Mouse (Mus musculus) CH12.LX (cell line): ENCODE results near the gene Macc1. TPM values are rescaled to one million over a fixed set of nuclear protein-coding genes. Genes with fewer than 3 reads are reported as not detected.

Experiments used
- DNase-seq: peaks from one replicate; pipeline ENCODE4 v3.0.0-alpha.2; 2013; ENCODE audit errors: extremely low read depth
- H3K27ac ChIP-seq: 2 replicates; pipeline ENCODE4 v1.5.1; 2012; ENCODE audit warnings: low read depth, mild to moderate bottlenecking, control low read depth, moderate library complexity; ENCODE audit not compliant: insufficient read depth
- H3K27me3 ChIP-seq: replicated peaks from 2 replicates; pipeline ENCODE3; 2012; ENCODE audit warnings: inconsistent platforms
- H3K36me3 ChIP-seq, 2 experiments: replicated peaks in 1 of 2; 2 replicates each; pipeline versions ENCODE3 to v1.6.1; 2012; ENCODE audit warnings: inconsistent platforms in 1 of 2, low read length in 1 of 2, mild to moderate bottlenecking in 1 of 2, mixed read lengths in 1 of 2, moderate library complexity in 1 of 2; ENCODE audit not compliant: control insufficient read depth in 1 of 2, insufficient read depth in 1 of 2
- H3K4me1 ChIP-seq, 2 experiments: 2 replicates each; pipeline ENCODE4 v1.6.1; 2012; ENCODE audit warnings: inconsistent platforms in 1 of 2, moderate library complexity in 1 of 2; ENCODE audit not compliant: insufficient read depth in 2 of 2, control insufficient read depth in 1 of 2
- H3K4me2 ChIP-seq: 2 replicates; pipeline ENCODE4 v1.6.1; 2012; ENCODE audit warnings: low read depth, mild to moderate bottlenecking, control low read depth; ENCODE audit not compliant: poor library complexity, insufficient read depth, severe bottlenecking
- H3K4me3 ChIP-seq, 3 experiments: fragments of 150-350 bp in 1 of 3; sonication (generic) in 1 of 3; replicated peaks in 1 of 3; 2 replicates each; pipeline versions ENCODE3 to v1.5.1; 2011 to 2012; ENCODE audit warnings: low read depth in 2 of 3, low read length in 2 of 3, mild to moderate bottlenecking in 2 of 3, moderate library complexity in 2 of 3, control low read depth in 1 of 3, improper control_type of control experiment in 1 of 3, inconsistent platforms in 1 of 3, mixed read lengths in 1 of 3; ENCODE audit not compliant: poor library complexity in 1 of 3
- H3K79me2 ChIP-seq: replicated peaks from 2 replicates; pipeline ENCODE4 v1.6.1; 2012; ENCODE audit warnings: mild to moderate bottlenecking, moderate library complexity; ENCODE audit not compliant: control insufficient read depth, poor library complexity, insufficient read depth, severe bottlenecking; ENCODE audit errors: extremely low read depth
- H3K9ac ChIP-seq: 2 replicates; pipeline ENCODE4 v1.6.1; 2012; ENCODE audit warnings: low read depth, mild to moderate bottlenecking, control low read depth, moderate library complexity; ENCODE audit not compliant: insufficient read depth
- H3K9me3 ChIP-seq: replicated peaks from 2 replicates; pipeline ENCODE3; 2012; ENCODE audit warnings: low read length, inconsistent platforms, mixed read lengths
- CHD2 ChIP-seq: IDR thresholded peaks from 2 replicates; pipeline ENCODE4 v1.6.1; 2011; ENCODE audit warnings: low read length, improper control_type of control experiment
- CTCF ChIP-seq, 2 experiments: IDR thresholded peaks in 1 of 2; conservative IDR thresholded peaks in 1 of 2; 2 replicates each; pipeline ENCODE4 v1.5.1; 2011 to 2012; ENCODE audit warnings: low read depth in 2 of 2, low read length in 2 of 2, improper control_type of control experiment in 1 of 2, inconsistent platforms in 1 of 2, mild to moderate bottlenecking in 1 of 2, moderate library complexity in 1 of 2
- E2F4 ChIP-seq: IDR thresholded peaks from 2 replicates; pipeline ENCODE4 v1.6.1; 2011; ENCODE audit warnings: low read depth, low read length, improper control_type of control experiment; ENCODE audit not compliant: insufficient replicate concordance
- ETS1 ChIP-seq: conservative IDR thresholded peaks from 2 replicates; pipeline ENCODE4 v1.6.1; 2012; ENCODE audit warnings: low read depth, mild to moderate bottlenecking, inconsistent platforms, low read length, improper control_type of control experiment, moderate library complexity
- JUND ChIP-seq: conservative IDR thresholded peaks from 2 replicates; pipeline ENCODE4 v1.6.1; 2011; ENCODE audit warnings: low read depth, low read length, improper control_type of control experiment
- KAT2A ChIP-seq: IDR thresholded peaks from 2 replicates; pipeline ENCODE4 v1.6.1; 2012; ENCODE audit warnings: low read length, improper control_type of control experiment, inconsistent platforms; ENCODE audit not compliant: insufficient replicate concordance
- MAZ ChIP-seq: IDR thresholded peaks from 2 replicates; pipeline ENCODE4 v1.6.1; 2012; ENCODE audit warnings: low read depth, mild to moderate bottlenecking, inconsistent platforms, low read length, improper control_type of control experiment, moderate library complexity
- MYC ChIP-seq: IDR thresholded peaks from 2 replicates; pipeline ENCODE4 v1.6.1; 2011; ENCODE audit warnings: low read depth, mild to moderate bottlenecking, improper control_type of control experiment, low read length
- NELFE ChIP-seq: IDR thresholded peaks from 2 replicates; pipeline ENCODE4 v1.6.1; 2011; ENCODE audit warnings: low read depth, low read length, improper control_type of control experiment
- NRF1 ChIP-seq: IDR thresholded peaks from 2 replicates; pipeline ENCODE4 v1.6.1; 2014; ENCODE audit warnings: low read depth, mild to moderate bottlenecking, inconsistent platforms, low read length, improper control_type of control experiment, moderate library complexity
- POLR2A ChIP-seq: IDR thresholded peaks from 2 replicates; pipeline ENCODE4 v1.6.1; 2011; ENCODE audit warnings: low read depth, mild to moderate bottlenecking, improper control_type of control experiment, low read length
- POLR2AphosphoS2 ChIP-seq: IDR thresholded peaks from 2 replicates; pipeline ENCODE4 v1.6.1; 2011; ENCODE audit warnings: low read depth, low read length, improper control_type of control experiment
- RAD21 ChIP-seq: IDR thresholded peaks from 2 replicates; pipeline ENCODE4 v1.6.1; 2011; ENCODE audit warnings: low read depth, mild to moderate bottlenecking, low read length, improper control_type of control experiment, moderate library complexity
- SMC3 ChIP-seq: IDR thresholded peaks from 2 replicates; pipeline ENCODE4 v1.6.1; 2011; ENCODE audit warnings: low read depth, low read length, improper control_type of control experiment
- UBTF ChIP-seq: IDR thresholded peaks from 2 replicates; pipeline ENCODE4 v1.6.1; 2012; ENCODE audit warnings: low read depth, mild to moderate bottlenecking, inconsistent platforms, low read length, improper control_type of control experiment, moderate library complexity
- USF1 ChIP-seq: IDR thresholded peaks from 2 replicates; pipeline ENCODE4 v1.6.1; 2014; ENCODE audit warnings: low read depth, mild to moderate bottlenecking, inconsistent platforms, low read length, improper control_type of control experiment
- USF2 ChIP-seq: conservative IDR thresholded peaks from 2 replicates; pipeline ENCODE4 v1.6.1; 2011; ENCODE audit warnings: low read depth, low read length, improper control_type of control experiment
- ZKSCAN1 ChIP-seq: IDR thresholded peaks from 2 replicates; pipeline ENCODE4 v1.6.1; 2012; ENCODE audit warnings: low read depth, inconsistent platforms, low read length, improper control_type of control experiment, borderline replicate concordance
- ZMIZ1 ChIP-seq: IDR thresholded peaks from 2 replicates; pipeline ENCODE4 v1.6.1; 2012; ENCODE audit warnings: low read depth, mild to moderate bottlenecking, inconsistent platforms, low read length, improper control_type of control experiment
- ZNF384 ChIP-seq: IDR thresholded peaks from 2 replicates; pipeline ENCODE4 v1.6.1; 2012; ENCODE audit warnings: low read depth, low read length, improper control_type of control experiment, inconsistent platforms
- dilution Hi-C: fragments of 300-500 bp; cut with MboI; formaldehyde crosslinking; loops from 2 replicates; pipeline ENCODE4 v1.14.3; 2020; ENCODE audit warnings: low sequenced_read_pairs; ENCODE audit not compliant: extremely low pct_unique_long_range_greater_than_20kb, extremely low pct_ligation_motif_present
- in situ Hi-C: fragments of 300-500 bp; cut with MboI; formaldehyde crosslinking; loops from 3 replicates; pipeline ENCODE4 v1.14.3; 2019; ENCODE audit warnings: low sequenced_read_pairs, low pct_ligation_motif_present, low pct_unique_long_range_greater_than_20kb, mixed read lengths
- polyA plus RNA-seq: library from polyadenylated mRNA; unstranded; fragments of >175 nt; gene quantifications from 2 replicates; pipeline ENCODE4 v1.2.1, GENCODE M21; 2012; ENCODE audit warnings: low read depth; ENCODE audit not compliant: insufficient read length
- total RNA-seq, 2 experiments: library from RNA; depleted of rRNA; stranded (reverse); fragments of 300-350 nt in 1 of 2; fragments of >200 nt in 1 of 2; gene quantifications; 2 replicates each; pipeline ENCODE4 v1.2.3; 2012 to 2014

The Macc1 gene
- total and polyA plus RNA-seq, 3 experiments = 0.04 to 0.19 (median 0.13) TPM

DNA sequence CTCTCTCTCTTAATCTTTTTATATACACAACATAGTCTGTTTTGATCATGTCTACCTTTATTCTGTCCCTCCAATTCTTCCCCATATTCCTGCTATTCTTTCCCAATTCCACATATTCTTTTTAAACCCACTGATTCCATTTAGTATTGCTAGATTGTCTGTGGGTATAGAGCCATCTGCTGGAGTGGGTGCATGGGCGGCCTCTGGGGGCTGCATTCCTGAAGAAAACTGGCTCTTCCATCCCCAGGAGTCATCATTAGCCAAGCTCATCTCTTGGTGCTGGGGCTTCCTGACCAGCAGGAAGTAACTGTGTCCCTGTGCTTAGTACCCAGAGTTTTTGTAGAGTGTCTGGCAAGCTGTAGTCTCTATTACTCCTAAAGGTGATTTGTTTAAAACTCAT, 42.1 kb upstream of the Macc1 start:
- H3K9ac ChIP-seq = no peak overlapping the region
- DNase-seq = no peak
- H3K4me3 ChIP-seq = no peak overlapping the region
- TF ChIP-seq KAT2A (no peak), ETS1 (no peak), NRF1 (no peak), JUND (no peak), E2F4 (no peak), UBTF (no peak), POLR2AphosphoS2 (no peak), CTCF (conservative IDR thresholded peaks at IDR 0.05 in 1 of 2, IDR thresholded peaks at IDR 0.05 in 1 of 2; ENCODE audit: low read depth in 2 of 2, low read length in 2 of 2) (no peak), MYC (no peak), NELFE (no peak), ZKSCAN1 (no peak), ZMIZ1 (no peak), ZNF384 (no peak), USF1 (no peak), USF2 (no peak), SMC3 (no peak), MAZ (no peak), RAD21 (no peak), CHD2 (no peak)
- peaks cover 2 to 6% of the 10 kb centered on the region in 2 experiments; a peak in 1 of 4 replicates for H3K4me1 ChIP-seq
- no peak overlapping the region for H3K4me2 ChIP-seq
- H3K79me2 ChIP-seq = no peaks in the 10 kb centered on the region
- H3K36me3 ChIP-seq = no peaks in the 10 kb centered on the region
- H3K9me3 ChIP-seq = no peaks in the 10 kb centered on the region
- dilution Hi-C loops (no loop called here), in situ Hi-C loops (no loop called here)
- no peaks in the 10 kb centered on the region for H3K27me3 ChIP-seq
- H3K27ac ChIP-seq = no peak overlapping the region

DNA sequence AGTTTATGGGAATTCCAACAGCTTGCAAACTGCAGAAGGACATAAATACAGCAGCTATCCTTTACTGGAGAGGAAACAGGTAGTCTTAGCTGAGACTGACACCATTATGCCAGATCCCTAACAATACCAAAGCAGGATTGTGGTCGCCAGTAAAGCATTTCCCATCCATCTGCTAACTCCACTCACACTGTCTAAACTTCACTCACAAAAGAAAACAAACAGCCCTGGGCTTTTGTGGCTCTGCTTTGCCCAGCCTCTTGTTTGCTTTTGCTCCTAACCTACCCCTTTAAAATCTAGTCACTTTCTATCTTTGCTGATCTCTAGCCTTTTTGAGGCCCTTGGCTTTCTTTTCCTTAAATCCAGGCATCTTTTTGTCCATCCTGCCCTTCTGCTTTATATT, 40.5 kb upstream of the Macc1 start:
- H3K79me2 ChIP-seq = no peaks in the 10 kb centered on the region
- no peaks in the 10 kb centered on the region for H3K27me3 ChIP-seq
- no peak overlapping the region for H3K4me2 ChIP-seq
- no peak for DNase-seq
- no peak overlapping the region for H3K9ac ChIP-seq
- no peaks in the 10 kb centered on the region for H3K36me3 ChIP-seq
- in situ Hi-C loops = no loop called here
- TF ChIP-seq POLR2A = no peak
- TF ChIP-seq, all 38 proteins: peak for 0
- Histone ChIP-seq H3K4me1 (peaks cover 0 to under 1% of the 10 kb centered on the region in 2 experiments; a peak in 1 of 4 replicates), H3K4me3 (no peak overlapping the region), H3K9me3 (no peaks in the 10 kb centered on the region), H3K27ac (no peak overlapping the region)
- dilution Hi-C loops = no loop called here
